Mouse (Mus musculus) cerebellum, postnatal 25 days (tissue): Measurements from ENCODE around the gene Dok7.

Experiments
- DNase-seq, 2 experiments: peaks; one replicate each; pipeline ENCODE4 v3.0.0; 2021; ENCODE audit warnings: mixed read lengths in 2 of 2

Dok7 gene

DNA sequence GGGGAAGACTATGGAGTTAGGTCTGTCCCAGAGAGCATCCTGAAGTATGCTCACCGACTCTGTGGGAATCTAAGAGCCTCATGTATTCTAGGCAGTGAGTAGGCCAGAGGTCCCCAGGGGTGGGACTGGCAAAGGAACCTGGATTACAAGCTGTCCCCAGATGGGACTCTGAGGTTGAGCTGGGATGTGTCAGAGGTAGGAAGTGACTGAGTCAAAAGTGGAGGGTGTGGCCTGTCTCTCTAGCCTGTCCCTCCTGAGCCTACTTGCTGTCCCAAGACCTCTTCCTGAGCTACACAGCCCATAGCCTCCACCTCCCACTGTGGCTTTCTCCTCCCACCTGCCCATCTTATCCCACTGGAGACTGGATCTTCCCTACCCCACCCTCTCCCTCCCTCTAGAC, 1.6 kb downstream of the Dok7 start:
- DNase-seq, result no peak

DNA sequence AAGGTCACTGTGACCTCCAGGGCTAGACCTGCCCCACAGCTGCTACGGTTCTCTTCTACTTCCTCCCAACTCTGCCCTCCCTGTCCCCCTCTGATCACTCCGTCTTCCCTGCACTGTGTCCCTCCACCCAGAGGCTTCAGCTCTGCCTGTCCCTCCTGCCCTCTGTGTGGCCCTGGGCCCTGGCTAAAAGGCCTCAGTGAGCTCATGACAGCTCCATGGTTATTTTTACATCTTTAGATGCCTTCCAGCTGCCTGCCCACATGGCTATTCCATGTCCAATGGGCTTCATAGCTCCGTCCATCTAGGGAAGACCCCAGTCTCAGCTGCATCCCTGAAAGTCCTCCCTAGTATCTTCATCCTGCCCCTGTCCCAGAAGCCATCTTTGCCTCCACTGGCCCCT, 3.5 kb downstream of the Dok7 start:
- DNase-seq, result no peak

DNA sequence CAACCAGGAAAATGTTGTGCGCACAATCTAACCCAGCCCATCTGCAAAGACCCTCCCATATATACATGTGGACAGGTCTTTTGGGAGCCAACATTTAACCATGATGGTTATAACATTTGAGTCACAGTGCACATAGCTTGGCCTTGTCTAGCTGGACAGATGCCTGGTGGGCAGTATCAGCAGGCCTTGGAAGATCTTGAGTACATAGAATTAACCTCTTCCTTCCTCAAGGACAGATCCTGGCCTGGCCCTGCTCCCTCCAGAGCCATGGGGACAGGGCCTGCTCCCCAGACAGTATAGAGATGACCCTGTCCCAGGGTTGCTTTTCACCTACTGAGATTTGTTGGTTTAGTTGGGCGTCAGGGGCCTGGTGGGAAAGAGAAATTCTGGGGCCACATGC, 13.3 kb downstream of the Dok7 start:
- DNase-seq, result no peak

DNA sequence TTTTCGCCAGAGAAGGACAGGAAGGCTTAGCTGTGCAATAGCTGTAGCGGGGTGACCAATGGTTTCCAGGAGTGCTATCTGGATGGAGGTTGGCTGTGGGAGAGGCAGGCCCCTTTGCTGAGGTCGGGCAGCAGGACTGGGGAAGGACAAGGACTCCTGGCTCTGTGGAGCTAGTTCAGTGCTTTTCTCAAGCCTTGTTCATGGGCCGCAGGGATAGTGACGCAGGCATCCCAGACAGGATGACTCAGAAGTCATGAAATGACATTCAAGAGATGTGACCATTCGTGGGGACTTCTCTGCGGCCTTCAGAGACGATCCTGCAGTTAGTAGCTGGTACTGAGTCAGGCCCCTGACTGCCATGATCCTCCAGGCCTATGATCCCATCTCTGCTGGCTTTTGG, 13.7 kb downstream of the Dok7 start:
- DNase-seq, result no peak

DNA sequence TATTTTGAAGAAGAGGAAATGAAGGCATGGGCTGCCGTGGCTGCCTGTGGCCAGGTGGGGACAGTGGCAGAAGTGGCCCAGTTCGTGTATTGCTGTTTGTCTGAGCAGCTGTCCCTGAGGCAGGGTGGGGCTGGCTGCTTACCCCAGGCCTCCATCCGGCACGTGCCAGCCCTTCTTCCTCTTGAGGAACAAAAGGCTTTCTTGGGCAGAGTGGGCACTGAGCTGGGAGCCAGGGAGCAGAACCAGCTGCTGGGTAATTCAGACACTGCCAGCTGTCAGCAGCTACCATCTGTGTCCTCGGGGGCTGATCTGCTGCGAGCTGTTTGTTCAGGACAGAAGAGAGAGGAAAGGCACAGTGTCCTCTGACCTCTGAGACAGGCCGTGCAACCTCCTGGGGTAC, 14.4 kb downstream of the Dok7 start:
- DNase-seq, result no peak

DNA sequence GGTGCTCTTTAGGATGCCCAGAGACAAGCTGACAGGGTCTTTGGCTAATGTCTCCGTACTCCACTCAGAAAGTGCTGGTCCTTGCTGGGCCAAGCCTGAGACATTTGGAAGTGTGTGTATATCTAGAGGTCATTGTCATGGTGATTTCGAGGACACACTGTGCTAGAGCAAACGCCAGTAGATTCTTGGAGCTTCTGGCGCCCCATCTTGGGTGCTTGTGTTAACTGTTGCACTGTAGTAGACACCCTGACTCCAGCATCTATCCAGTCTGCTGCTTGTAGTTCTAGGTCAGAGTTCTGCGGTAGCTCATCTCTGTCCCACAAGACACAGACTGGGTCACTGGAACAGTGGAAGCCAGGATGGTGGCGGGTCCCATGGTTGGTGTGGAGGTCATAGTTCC, 15.3 kb downstream of the Dok7 start:
- no peak for DNase-seq

DNA sequence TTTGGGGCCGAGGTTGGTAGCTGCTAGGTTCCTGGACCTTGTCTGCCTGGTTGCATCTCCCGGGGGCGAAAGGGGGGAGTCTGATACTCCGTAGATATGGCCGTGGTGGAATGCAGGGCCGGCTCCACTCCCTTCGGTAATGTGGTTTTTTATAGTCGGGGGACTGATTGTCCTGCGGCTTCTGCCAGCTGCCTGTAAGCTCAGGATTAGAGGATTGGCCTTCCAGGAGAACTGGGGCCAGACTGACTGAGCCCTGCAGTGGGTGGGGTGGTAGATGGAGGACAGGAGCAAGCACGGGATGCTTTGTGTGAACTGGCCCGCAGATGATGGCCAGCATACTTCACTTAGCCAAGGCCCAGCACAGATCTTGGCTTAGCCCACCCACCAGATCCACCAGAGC, 16.7 kb downstream of the Dok7 start:
- no peak for DNase-seq

DNA sequence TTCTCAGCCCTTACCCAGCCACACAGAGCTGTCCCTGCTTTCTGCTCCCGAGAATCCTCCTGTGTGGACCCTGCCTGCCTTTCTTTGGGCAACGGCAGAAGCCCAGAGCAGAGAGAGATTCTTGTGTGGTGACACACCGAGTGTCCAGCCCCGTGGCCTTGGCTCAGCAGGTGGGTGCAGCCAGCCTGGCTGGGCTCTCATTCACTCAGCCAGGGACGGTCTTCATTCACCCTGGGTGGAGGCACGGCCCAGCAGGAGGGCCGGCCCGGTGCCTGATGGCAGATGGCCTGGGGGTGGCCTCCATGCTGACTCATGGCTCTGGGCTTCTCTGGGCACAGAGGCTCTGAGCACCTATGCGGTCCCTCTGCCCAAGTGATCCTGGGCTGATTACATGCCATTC, 17.4 kb downstream of the Dok7 start:
- DNase-seq, result peak; percentile 72 to 79

DNA sequence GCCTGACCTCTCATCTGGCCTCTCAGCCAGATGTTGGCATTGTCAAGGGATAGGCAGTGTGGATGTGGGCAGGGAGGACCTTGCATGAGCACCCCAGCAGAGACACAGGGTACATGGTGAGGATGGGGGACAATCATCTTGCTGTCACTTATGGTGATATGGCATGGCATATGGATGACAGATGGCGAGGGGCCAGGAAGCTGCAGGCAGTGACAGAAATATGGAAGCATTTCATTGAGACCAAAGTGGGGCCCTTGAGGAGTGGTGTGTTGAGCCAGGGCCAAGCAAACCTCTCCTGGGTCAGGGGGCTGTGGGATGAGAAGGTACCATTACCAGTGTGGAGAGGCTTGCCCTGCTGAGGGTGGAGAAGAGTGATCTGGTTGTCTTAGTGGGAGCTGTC, 19.8 kb downstream of the Dok7 start:
- DNase-seq, result peak in 1 of 2 experiments; percentile 34

DNA sequence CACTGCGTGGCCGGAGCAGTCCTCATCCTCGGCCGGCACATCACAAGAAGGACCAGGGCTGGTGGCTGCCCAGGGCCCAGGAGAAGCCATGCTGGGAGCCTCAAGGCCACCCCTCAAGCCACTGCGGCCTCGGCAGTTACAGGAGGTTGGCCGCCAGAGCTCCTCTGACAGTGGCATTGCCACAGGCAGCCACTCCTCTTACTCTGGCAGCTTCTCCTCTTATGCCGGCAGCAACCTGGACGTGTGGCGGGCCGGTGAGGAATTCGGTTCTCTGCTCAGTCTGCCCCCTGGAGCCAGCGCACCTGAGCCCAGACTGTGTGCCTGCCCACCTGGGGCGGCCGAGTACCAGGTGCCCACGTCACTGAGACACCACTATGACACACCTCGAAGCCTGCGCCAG, 22.5 kb downstream of the Dok7 start:
- DNase-seq, result peak; percentile 56 to 59

DNA sequence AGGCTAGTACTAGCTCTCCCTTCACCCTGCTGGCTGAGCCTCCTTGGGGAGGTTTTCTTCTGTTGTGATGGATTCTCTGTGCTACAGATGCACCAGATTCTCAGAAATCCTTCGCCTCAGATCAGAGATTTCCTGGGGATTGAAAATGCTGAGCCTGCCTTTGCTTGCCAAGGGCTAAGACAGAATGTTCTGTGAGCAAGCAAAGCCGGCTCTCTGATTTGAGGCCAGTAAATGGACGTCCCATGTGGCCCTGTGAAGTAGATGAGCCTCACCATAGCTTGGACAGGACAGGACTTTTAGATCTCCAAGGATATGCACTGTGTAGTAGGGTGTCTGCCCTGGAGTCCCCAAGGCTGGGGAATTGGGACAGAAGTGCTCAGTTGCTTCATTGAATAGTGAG, 28.3 kb downstream of the Dok7 start:
- DNase-seq, result no peak

DNA sequence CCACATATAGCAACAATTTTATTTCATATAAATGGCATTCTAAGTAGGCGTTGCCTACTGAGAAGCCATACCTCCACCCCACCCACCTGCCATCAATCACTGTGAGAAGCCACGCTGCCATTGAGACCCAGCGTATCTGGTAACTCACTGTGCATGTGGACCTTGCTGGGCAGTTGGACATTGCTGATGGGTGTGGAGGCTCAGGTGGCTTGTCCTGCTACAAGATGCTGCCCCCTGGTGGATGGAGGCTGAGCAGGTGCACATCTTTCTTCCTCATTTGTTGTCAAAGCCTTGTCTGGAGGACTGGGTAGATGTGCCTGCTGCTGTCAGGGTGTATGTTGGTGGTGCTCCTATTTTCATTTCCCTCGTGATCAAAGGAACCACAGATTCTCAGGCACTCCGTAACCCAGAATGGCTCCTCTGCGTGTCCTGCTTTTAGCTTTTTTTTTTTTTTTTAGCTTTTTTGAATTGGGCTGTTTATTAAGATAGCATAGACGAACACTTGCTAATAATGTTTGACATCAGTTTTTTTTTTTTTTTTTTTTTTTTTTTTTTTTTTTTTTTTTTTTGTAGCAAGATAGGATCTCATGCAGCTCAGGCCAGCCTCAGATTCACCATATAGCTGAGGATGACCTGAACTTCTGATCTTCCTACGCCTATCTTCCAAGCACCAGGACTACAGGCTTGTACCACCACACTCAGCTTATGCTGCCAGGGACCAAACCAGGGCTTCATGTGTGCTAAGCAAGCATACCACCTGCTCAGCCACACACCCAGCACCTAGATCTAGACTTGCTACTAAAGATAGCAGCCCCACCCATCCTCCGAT, 32.4 kb downstream of the Dok7 start:
- DNase-seq, result peak; percentile 70 to 83

DNA sequence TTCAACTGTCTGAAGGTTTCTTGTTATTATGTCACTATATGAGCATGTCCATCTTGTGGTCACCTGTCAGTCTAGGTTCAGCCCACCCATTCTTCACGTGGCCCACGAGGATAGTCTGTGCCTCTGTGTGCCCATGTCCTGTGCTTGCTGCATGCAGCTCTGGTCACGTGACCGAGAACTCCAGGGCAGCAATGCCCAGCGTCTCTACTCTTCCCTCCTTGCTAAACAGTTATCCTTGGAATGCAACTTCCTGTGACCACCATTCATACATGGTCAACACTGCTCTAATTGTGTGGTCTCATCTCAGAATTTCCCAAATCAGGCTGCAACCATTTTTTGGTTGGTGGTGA, 33.0 kb downstream of the Dok7 start:
- no peak for DNase-seq

DNA sequence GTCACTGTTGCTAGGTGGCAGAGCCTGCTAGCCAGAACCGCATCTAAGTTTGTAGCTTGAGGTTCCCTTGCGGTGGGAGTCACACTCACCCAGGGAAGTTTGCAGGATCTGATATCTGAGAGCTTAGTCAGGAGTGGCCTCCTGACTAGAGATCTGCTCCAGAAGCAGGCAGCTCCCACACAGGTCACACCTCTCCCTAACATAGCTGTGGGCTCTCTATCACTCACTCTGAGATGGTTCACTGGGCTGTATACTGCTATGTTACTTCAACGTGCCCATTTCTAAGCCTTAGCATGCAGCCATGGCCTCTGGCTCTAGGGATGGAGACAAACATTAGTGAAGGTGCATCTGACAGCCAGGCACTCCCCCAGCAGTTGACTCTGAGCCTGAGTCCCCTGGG, 35.1 kb downstream of the Dok7 start:
- DNase-seq, result no peak

DNA sequence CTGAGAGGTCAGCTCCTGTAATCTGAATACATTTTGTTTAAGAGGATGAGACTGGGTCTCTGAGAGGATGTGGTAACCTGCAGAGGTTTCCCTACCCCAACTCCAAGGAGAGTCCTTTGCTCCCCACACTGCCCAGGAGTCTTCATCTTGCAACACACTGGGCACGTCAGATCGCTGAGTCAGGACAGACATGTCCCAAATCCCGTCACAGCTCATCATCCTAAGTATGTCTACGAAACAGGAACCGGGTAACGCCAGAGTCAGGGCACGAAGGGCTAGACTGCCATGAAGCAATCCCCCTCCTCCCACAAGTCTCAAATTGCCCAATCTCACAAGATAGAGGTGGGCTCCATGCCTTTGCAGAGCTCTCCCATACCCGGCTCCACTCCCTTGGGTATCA, 46.5 kb downstream of the Dok7 start:
- DNase-seq, result no peak

DNA sequence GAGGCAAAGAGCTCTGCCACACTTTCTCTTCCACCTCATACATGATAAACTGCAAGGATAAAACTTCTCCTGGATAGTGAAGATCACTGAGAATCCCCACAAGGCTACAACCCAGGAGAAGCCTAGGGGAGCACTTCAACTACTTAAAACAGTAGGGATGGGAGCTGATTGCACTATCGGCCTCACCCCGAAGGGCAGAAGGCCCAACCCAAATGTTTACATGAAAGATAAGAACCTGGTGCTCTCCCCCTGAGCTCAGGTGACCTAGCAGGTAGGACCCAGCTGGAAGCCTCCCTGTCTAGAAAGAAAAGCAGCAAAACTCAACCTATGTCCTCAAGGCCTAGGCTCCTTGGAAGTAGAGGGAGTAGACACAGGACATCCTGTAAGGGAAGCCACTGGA, 47.0 kb downstream of the Dok7 start:
- DNase-seq, result no peak

DNA sequence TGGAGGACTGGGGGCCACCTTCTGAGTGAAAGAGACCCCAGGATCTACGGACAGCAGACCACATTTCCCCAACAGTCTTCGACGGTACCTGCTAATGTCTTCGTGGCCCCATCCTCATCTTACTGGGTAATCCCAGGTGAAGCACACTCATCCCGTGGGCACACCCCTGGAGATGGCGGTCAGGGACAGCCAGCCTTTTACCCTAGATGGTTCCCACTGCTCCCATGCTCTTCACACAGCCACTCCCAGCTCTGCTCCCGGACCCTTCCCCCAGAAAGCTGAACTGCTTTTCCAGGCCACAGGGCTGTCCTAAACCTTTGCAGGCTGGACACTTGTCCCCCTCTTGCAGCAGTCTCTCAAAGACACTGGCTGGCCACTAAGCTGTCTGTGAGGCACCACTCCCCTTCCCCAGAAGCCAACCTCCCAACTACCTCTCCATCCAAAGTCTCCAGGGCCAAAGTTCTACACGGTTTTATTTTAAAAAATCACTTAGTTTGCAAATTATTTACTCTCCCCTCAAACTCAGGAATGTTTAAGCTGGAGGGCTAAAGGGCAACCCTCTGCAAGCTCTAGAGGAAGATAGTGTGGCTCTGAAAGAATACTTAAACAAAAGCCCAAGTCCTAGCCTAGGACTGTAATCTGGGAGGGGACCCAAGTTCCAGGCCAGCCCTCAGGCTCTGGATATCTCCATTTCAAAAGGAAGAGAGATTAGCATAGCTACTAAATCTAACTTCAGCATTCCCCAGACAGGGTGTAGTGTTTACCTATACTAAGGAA, 47.8 kb downstream of the Dok7 start:
- DNase-seq, result no peak

DNA sequence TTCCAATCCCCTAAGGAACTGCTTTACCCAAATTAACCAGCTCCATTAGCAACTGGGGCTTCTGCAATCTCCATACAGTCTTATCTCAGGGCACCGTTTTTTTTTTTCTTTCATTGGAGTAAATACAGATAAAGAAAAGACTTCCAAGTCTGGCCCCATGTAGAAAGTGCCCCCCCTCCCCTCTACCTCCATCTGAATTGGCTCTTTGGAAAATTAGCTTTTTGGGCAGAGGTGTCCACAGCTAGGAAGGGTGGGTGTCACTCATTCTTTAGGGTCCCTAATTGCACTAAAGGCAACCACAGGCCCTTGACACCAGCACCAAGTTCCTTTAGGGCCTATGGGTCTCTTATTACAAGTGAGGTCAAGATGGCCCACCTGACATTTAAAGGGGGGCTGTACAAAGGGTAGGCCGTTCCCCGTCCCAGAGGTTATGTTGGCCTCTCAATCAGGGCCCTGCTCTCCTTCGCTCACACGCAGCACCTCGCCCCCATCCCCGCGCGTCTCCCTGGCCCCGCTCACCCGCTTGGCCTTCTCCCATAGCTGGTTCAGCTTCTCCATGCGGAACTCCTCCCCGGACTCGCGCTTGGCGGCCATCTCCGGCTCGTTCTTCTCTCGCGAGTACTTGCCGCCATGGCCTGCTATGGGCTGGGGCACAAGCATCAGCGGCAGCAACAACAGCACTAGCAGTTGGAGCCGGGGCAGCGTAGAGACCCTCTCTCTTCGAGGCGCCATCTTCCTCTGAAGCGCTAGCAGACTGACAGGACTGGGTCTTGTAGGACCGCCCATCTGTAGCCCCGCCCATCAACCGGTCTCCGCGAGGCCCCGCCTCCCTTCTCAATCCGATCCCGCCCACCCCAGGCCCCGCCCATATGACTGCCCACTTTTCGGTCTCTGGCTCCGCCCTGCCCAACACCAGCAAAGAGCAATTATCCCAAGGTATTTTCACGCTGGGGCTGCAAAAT, 48.7 kb downstream of the Dok7 start, which contains the start of gene Lrpap1:
TSS of gene Lrpap1 (minus strand) at position 807 of the 962 bp plus-strand sequence.
- peak; percentile 92 to 96 for DNase-seq

DNA sequence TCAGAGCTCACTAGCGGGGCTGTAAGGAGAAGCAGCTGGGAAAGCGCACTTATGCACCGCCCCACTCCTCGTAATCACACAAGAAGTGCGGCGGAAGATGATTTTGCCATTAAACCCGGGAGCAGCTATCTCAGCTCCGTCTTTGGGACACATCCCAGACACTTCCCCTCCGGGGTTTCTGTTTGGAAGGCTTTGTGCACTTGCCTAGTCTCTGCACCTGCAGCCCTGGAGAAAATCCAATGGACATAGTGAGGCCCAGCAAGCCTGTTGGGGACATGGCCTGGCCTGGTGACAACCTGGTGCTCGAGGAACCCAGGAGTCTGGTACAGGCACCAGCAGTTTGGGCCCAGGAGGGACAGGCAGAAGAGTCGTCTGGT, 49.3 kb downstream of the Dok7 start:
- peak in 1 of 2 experiments; percentile 61 for DNase-seq

DNA sequence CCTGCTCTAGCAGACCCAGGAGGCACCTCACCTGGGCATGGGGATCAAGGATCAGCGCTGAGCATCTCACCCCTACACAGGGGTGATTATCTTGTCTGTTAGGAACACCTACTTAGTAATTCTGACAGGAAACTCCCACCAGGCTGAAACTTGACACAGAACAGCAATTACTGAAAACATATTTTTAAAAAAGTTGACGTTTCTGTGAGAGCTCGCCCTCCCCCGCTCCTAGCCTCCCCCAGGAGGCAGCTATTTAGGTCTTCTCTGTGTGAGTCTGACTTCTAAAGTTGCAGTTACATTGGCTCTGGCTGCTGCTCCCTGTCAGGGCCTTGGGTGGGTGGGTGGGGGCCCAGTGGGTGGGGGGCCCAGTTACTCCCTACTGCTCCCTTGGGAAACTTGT, 55.9 kb downstream of the Dok7 start:
- DNase-seq, result no peak

DNA sequence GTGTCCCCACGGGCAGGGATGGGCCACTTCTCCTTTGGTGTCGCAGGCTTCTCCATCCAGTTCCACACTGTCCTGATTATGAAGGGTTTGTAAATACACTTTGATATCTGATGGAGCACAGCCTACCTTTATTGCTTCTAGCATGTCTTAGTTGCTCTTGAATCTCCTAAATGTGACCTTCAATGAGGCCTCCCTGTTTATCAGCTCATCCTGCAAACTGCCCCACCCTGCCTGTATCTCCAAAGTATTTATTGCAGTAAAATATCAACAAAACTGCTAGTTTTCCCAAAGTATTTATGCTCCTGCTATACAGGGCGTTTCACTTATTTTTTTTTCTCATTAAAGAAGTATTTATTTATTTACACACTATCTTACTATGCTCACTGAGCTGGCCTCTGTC, 59.4 kb downstream of the Dok7 start:
- DNase-seq, result no peak

DNA sequence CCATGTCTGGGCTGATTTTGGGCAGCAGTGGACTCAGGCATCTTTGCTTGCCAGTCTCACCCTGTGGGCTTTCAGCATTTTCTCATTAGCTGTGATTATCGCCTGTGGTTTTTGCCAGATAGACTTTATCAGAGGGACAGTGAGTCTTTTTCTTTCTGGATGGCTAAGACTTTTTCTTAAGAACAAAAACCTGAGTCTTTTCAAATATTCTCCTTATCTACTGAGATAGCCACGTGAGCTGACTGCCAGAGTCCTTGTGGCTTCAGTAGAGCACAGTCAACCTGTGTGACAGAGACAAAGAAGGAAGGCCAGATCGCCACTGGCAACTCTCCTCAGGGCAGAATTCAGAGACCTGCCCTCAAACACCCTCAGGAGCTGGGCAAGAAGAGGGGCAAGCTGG, 61.1 kb downstream of the Dok7 start:
- no peak for DNase-seq

DNA sequence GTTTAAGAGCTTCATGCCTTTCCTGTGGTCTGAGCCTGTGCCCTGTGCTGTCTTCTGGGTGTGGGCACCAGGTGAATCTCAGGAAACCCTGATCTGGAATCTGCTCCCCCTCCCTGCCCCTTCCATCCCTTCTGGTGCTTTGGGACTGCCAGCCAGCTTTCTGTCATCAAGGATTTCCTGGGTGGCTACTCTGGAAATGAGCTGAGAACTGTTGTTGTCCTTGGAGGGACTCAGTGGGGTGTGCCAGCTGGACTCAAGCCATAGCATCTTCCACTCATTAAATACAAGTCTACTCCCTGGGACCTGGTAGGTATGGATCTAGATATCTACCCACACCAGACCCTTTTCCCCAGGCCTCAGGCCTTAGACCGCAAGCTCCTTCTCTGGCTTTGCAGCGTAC, 61.9 kb downstream of the Dok7 start:
- peak; percentile 62 to 72 for DNase-seq
